Mouse (Mus musculus): ENCODE results near the gene Nmbr.

Nmbr gene

DNA sequence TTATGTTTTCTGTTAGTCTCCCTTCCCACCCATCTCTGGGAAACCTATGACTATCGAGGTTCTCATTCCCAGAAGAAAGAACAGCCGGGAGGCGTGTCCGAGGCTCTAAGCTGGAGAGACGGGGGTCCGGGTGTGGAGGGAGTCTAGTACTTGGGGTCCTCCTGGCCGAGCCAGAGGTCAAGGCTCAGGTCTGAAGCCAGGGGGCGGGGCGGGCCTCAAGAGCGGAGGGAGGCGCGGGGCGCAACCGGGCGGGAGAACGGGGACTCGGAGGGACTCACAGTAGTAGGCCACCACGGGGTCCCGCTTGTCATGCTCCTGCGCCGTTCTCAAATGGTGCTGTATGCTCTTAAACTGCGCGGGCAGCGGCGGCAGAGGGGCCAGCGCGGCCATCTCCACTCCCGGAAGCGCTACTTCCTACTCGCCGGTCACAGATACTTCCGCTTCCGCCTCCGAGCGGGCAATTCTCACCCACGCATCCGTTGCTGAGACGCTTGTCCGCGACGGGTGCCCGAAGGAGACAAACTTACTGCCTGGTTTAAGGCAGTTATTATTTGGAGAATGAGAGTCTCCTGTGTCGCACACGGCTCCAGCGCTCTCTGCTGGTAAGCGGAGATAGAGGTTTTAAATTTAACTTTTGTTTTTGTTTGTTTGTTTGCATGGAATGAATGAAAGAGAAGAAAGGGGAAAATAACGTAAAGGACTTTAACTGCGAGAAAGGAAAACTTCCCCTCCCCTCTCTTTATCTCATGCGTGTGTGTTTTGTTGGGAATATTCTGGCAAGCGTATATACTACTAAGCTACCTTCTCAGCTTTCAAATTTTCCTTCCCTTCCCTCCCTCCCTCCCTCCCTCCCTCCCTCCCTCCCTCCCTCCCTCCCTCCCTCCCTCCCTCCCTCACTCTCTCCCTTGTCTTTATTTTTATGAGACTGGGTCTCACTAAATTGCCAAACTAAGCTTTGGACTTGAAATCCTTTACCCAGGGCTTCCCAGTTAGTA is at the start of gene Nmbr, which contains the start of gene Vta1:
TSS of gene Nmbr (plus strand) at position 520 of the 995 bp plus-strand sequence.
TSS of gene Vta1 (minus strand) at position 489 of the 995 bp plus-strand sequence.
- peak; percentile 98 for DNase-seq (ENCODE audit: low read depth)

DNA sequence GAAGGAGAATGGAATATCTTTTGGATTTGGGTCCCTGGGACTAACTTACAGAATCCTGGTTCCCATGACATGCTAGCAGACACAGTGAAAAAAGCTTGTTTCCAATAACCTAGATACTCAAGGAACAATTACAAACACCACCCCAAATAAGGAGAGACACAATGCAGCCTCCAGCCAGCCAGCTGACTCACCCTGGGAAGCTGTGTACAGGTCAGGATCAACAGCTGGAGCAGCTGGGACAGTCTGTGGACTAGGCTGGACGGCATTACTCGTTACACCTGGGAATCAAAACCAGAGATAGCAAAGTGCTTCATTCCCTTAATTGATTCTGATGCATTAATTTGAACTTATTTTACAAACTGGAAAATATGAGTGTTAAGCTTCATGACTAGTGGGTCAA is 44.5 kb upstream of the Nmbr start:
- no peak for DNase-seq (ENCODE audit: low read depth)

DNA sequence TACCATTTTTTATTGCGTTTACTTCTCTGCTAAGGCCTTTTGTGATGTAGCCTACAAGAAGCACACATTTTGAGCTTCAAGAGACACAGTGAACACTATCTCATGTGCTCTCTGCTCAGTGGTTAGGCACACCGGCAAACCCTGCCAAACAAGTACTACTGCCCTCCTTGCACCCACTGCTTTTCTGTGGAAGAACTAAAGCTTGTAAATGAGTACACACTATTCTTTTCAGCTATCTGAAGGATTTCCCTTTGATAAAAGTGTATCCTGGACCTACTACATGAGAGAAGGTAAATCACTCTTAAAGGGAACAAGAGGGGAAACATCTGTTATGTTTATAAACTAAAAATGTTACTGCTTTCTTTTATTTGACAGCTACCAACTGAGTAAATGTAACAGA is 39.2 kb upstream of the Nmbr start:
- DNase-seq (ENCODE audit: low read depth), result no peak

DNA sequence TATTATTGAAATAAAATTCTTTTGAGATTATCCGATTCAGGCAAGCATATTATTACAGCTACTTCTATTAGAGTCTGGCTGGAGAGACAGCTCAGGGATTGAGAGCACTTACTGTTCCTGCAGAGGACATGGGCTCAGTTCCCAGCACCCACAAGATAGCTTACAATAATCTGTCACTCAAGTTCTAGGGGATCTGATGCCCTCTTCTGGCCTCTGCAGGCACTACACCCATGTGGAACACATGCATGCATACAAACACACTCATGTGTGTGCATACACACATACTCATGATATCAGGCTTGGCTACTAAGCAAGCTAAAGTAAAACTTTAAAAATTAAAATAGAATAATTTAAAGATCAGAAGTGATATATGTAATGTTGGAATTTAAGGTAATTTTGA is 19.7 kb upstream of the Nmbr start:
- DNase-seq (ENCODE audit: low read depth), result no peak

DNA sequence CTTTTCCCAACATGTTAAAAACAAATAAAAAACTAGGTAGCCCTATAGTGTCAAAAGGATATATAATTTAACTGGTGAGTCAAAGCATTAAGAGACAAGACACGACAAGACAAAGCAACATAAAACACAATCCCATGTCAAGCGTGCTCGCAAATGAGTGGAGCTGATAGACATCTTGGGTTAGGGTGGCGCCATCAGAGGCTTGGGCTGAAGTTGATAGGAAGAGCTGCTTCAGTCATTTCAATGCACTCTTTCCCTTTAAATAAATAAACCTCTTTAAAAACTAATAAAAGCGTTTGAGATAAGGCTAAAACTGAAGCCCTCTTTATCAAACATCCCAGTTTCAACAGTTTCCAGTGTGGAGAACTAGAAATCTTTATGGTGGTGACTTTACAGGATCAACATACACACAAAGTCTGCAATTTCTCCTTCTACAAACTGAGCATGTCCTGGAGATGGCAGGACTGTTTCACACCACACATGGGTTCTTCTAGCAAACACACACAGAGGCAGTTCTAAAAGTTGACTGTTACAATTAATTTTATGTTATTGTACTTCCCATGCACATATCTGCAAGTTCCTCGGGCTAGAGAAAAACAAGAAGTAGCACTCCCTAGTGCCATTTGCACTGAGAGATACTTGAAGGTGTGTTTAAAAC is 16.5 kb upstream of the Nmbr start:
- DNase-seq (ENCODE audit: low read depth), result no peak

DNA sequence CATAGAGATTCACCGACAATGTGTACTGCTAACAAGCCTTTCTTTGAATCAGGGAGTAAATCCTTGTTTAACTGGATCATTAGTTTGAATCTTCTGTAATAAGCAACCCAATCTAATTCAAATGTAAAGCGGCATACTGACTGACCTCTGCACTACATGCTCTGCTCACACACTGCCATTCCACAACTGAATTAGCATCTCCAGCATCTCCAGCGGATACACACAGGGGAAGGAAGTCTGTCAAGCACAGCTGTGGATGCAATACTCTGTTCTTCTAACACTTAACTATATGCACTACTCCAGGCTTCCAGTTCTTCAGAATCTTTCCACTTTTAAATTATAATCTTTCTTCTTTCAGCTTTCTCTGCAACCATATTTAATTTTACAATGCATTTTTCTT is 15.0 kb upstream of the Nmbr start:
- no peak for DNase-seq (ENCODE audit: low read depth)

DNA sequence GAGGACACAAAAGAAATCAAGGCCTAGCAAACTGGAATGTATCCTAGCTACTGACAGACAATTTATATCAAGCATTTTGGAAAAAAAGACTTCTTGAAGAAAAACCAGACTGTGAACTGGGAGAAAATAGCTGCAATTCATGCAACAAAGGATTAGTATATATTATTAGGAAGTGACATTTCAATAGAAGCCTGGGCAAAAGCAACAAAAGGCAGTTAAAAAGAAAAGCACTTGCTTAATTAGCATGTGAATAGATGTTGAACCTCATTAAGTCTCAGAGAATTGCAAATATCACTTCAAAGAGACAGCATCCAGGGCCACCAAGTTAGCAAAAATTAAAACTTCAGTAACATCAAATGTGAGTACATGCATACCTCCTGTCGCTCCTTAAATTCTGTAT is 2.2 kb upstream of the Nmbr start:
- no peak for DNase-seq (ENCODE audit: low read depth)

DNA sequence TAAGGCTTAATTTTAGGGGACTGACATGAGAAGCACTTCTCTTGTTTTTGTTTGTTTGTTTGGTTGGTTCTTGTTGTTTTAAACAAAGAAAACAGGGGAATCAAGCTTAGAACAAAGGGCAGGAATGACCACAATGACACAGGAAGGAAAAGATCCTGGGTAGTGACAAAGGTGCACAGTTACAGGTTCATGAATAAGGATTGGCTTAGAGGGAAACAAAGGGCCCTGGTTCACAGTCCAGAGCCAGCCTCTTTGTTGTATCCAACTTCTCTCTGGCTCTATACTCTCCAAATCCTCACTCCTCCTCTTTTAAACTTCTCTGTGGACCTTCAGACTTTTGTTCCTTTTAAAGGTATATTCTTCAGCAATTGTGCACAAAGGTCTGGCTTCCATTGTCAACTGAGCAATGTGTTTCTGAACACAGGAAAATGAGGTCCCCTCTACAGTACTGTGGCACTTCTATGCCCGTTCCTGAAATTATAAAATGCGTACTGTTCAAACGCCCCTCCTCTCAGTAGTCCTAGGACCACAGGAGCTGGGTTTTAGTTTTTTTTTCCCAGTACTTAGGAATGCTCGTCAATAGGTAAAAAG is 1.5 kb upstream of the Nmbr start:
- DNase-seq (ENCODE audit: low read depth), result no peak

DNA sequence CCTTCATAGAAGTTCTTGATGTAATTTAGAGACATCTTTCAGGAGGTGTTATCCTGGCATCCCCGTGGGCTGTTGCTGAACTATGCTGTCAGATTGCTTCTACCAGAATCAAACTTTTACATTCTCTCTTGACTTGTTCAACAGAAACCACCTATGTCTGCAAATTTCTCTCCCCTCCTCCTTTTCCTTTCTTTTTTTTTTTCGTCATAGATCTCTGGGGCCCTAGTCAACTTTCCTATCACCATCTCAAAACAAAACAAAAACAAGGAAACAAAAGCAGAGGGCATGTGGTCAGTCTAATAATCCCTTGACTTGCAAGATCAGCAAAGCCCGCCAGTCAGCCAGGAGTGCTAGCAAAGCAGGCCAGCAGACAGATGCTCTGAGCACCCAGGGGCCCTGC is 12.7 kb downstream of the Nmbr start, which contains the start of gene Gje1:
TSS of gene Gje1 (minus strand) at position 101 of the 400 bp plus-strand sequence.
- DNase-seq (ENCODE audit: low read depth), result no peak

DNA sequence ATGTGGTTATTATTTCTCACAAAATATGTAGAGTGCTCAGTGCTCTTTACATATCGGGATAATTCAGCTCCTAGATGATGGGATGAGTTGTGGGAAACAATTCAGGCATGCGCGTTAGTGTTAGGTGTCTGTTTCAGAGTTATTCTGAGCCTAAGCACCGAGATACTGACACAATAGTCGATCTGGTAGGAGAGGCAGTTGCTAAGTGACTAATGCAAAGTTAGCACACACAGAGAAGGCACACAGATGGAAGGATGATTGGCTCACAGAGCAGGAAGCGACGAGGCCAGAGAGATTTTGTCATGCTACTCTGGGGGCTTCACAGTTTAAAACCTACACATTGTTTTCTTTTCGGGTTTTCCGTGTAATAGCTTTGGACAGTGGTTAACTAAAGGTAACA is 20.3 kb downstream of the Nmbr start:
- DNase-seq (ENCODE audit: low read depth), result peak; percentile 56

DNA sequence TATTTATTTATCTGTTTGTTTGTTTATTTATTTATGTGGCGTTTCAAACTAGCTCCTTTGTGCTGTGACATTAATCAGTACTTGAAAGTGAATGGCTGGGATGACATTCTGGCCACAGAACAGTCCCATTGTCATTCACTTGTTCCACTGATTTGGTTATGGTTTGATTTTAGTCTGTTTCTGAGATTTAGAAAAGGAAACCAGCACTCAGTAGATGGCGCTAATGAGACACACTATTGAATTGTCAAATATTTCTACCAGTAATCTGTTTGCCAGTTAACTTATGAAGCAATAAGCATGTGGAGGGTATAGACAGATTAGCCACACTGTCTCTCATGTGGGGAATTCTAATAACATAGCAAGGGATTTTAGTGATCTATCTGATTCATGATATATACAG is 28.9 kb downstream of the Nmbr start:
- DNase-seq (ENCODE audit: low read depth), result peak; percentile 78

DNA sequence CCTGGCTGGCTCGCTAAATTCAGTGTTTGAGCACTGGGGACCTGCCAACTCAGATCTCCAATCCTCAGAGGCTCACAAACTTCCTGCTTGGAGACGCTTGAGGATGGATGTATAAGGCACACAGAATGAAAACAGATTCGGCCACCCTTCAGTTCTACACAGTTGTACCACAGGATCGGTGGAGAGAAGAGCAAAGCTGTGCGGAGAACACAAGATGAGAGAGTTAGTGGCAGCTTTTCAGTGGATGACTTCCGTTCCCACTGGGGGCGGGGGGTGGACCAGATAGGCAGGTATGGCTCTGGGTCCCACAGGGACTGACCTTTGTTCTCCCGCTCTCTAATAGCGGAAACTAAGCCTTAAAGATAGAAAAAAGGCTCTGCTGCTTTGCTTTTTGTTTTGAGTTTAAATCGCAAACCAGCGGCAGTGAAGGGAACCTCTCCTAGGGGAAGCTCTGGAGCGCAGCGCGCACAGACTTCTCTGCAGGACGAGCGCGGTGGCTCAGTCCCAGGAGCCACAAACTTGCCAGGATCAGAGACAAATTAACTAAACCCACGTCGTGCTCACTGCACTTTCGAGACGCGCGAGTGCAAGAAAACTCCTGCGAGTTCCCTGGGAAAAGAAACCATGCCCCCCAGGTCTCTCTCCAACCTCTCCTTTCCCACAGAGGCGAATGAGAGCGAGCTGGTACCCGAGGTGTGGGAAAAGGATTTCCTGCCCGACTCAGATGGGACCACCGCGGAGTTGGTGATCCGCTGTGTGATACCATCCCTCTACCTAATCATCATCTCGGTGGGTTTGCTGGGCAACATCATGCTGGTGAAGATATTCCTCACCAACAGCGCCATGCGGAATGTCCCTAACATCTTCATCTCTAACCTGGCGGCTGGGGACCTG is 54.5 kb downstream of the Nmbr start:
- DNase-seq (ENCODE audit: low read depth), result no peak

DNA sequence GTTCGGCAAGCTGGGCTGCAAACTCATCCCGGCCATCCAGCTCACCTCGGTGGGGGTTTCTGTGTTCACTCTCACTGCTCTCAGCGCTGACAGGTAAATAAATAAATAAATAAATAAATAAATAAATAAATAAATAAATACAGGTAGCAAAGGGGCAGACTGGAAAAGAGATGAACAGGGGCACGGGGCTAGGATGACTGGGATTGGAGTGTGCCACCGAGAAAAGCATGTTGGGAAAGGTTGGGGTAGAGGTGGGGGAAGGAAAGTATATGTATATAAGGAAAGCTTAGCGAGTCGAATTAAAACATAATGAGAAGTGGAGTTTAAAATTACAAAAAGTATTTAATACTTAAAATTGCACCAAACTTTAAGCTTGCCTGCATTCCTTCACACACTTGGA is 55.2 kb downstream of the Nmbr start:
- no peak for DNase-seq (ENCODE audit: low read depth)

DNA sequence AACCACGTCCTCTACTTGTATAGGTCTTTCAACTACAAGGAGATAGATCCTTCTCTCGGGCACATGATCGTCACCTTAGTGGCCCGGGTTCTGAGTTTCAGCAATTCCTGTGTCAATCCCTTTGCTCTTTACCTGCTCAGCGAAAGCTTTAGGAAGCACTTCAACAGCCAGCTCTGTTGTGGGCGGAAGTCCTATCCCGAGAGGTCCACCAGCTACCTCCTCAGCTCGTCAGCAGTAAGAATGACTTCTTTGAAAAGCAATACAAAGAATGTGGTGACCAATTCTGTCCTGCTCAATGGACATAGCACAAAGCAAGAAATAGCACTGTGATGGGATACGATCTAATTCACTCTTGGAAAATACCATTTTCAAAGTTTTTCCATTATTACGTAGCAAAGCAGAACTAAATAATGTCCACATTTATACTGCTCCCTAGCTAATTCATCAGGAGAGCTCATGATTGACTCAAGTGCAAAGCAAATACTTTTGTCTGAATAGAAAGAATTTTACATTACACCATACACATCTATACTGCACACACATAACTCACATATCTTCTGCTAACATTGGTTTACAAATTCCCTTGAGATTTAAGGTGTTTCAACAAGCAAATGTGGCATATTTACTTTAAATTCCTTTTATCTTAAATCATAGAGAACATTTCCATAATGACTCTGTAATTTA is 65.0 kb downstream of the Nmbr start:
- DNase-seq (ENCODE audit: low read depth), result no peak

DNA sequence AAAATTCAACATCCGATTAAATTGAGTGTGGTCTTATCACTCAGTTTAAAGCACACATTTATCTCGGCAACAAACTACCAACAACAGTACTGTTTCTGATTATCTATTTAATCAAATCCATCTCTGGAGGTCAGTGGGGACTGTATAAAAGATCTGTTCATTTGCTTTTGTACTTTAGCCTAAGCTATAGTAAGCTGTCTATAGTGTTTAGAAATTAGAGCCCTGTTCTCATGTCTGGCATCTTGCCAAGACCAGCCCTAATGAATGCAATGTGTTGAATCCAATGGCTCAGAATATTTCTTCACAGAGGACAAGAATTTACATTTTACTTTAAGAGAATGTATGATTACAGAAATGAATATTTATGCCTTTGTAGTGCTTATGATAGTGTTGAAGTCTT is 69.1 kb downstream of the Nmbr start:
- DNase-seq (ENCODE audit: low read depth), result no peak

DNA sequence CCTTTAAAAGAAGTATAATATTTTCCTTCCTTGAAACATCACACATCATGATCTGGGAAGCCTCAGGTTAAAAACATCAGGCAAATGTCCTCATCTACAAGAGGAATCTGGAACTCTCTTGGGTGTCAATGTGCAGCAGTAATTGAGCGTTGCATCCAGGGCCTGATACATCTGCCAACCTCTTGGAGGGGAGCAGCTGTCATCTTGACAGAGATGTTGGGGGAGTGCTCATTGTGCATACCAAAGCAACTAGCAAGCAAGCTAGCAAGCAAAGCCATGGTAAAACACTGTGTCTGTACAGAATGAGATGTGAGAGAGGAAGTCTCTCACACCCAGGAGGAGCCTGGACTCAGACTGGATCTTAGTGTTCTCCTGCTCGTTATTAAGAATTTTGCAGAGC is 84.6 kb downstream of the Nmbr start:
- no peak for DNase-seq (ENCODE audit: low read depth)

DNA sequence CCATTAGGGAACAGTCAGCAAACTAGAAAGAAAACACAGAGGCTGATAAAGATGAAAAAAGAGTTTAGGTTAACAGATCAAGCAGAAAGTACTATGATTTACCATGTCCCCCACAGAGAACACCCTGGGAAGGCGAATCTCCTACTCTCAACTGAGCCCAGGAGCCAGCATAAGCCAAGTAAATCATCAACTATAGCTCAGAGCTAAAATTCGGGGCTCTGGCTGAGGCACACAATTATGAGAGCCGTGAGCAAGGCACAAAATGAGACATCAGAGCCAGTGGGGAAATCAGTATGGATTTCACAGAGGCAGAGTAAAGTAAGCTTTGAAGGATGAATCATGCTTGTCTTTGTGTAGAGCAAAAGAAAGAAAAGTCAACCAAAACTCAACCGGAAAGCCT is 111.6 kb downstream of the Nmbr start:
- DNase-seq (ENCODE audit: low read depth), result no peak
